Mouse (Mus musculus): ENCODE measurements around the gene Olfr1395. TPM values are rescaled to one million over a fixed set of nuclear protein-coding genes. Genes with fewer than 3 reads are reported as not detected.
"Not testable (repeated sequence)": the region's sequence is repeated elsewhere in the genome, so short reads cannot be mapped to it uniquely, and the experiment has no call there.

The Olfr1395 gene
- polyA plus RNA-seq, 1 experiment, result not detected

DNA sequence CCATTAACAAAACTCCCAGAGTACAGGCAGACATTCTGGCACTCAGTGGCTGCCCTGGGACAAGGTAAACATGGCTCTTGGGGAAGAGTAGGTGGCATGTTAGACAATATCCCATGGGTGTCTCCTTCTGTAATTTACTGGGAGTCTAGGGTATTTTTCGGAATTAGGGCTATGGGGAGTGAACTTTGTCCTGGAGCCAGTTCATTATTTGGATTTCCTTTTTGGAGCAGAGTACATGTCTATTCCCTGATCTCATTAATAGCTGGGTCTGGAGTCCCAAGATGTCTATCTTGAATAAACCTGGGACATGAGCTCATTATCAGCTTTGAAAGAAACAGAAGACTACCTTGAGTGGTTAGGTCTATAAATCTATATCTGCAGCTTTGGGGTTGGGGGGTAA, 12.0 kb downstream of the Olfr1395 start, which contains the start of gene Olfr1394:
TSS of gene Olfr1394 (plus strand) at position 301 of the 400 bp plus-strand sequence.
- TF ChIP-seq CTCF (IDR thresholded peaks at IDR 0.05; ENCODE audit: control insufficient read depth, insufficient read depth, low read length) (no peak), POLR2A (IDR thresholded peaks at IDR 0.05; ENCODE audit: borderline replicate concordance, control insufficient read depth, low read depth, low read length) (no peak)
- WGBS, result 62% methylated on average over 1 of the region's 1 CpGs
- no peak within 1 kb of the TSS for H3K4me3 ChIP-seq (replicated peaks; ENCODE audit: control insufficient read depth, low read depth, low read length)
- no peak within 1 kb of the TSS for H3K27ac ChIP-seq (ENCODE audit: control insufficient read depth, insufficient read depth, low read depth, low read length, poor library complexity)
- H3K4me1 ChIP-seq (ENCODE audit: control insufficient read depth, insufficient read depth, low read length), result peaks cover 1% of the 10 kb centered on the region; the same call in 1 of the 2 replicates

GRCm38 (mm10) chr11:49156821-49157814, 15.0 kb downstream of the Olfr1395 start:
- Histone ChIP-seq H3K4me1 (ENCODE audit: control insufficient read depth, insufficient read depth, low read length) (peaks cover 1% of the 10 kb centered on the region; the same call in 1 of the 2 replicates), H3K27ac (ENCODE audit: control insufficient read depth, insufficient read depth, low read depth, low read length, poor library complexity) (no peak overlapping the region), H3K4me3 (replicated peaks; ENCODE audit: control insufficient read depth, low read depth, low read length) (no peak overlapping the region)
- TF ChIP-seq CTCF (IDR thresholded peaks at IDR 0.05; ENCODE audit: control insufficient read depth, insufficient read depth, low read length) (no peak), POLR2A (IDR thresholded peaks at IDR 0.05; ENCODE audit: borderline replicate concordance, control insufficient read depth, low read depth, low read length) (no peak)
- 56% methylated on average over 2 of the region's 2 CpGs for WGBS

DNA sequence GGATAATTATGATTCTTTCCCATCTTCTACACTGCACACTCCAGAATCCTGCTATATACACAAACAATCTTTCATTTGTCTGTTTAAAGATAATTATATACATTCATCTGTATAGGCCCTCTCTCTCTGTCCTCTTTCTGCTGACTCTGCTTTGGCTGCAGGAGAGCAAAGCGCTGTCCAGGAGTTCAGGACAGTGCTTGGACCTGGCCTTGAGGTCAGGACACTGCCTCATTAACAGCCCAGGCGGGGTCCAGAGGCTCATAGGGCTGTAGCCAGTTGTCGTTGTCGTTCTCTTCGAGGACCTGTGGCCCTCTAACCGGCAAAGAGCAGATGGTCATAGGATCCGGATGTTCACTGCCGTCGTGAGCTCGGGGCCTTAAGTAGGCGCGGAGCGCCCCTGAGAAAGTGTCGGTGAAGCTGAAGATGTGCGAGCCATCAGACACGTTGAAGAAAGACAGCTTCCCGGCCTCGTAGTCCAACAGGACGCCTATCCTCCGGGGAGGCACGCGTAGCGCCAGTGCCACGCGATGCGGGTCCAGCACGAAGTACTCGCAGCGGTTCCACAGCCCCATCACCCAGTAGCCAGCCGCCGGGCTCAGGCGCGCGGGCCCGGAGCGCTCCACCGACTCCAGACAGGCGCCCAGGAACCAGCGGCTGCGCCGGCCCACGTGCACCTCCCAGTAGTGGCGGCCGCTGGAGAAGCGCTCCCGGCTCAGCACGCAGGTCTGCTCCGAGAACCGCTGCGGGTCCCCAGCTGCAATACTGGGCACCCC, 27.0 kb downstream of the Olfr1395 start:
- TF ChIP-seq POLR2A (IDR thresholded peaks at IDR 0.05; ENCODE audit: borderline replicate concordance, control insufficient read depth, low read depth, low read length) (no peak; the same call in 1 of the 2 replicates), CTCF (IDR thresholded peaks at IDR 0.05; ENCODE audit: control insufficient read depth, insufficient read depth, low read length) (no peak)
- WGBS, result 28% methylated on average over 50 of the region's 50 CpGs
- H3K4me1 ChIP-seq (ENCODE audit: control insufficient read depth, insufficient read depth, low read length), result peaks cover 1% of the 10 kb centered on the region; the same call in 1 of the 2 replicates
- H3K27ac ChIP-seq (ENCODE audit: control insufficient read depth, insufficient read depth, low read depth, low read length, poor library complexity), result no peak overlapping the region
- H3K4me3 ChIP-seq (replicated peaks; ENCODE audit: control insufficient read depth, low read depth, low read length), result peak overlapping the region; percentile 63

- TF ChIP-seq CTCF (IDR thresholded peaks at IDR 0.05; ENCODE audit: control insufficient read depth, insufficient read depth, low read length), result no peak
- no peak for TF ChIP-seq POLR2A (IDR thresholded peaks at IDR 0.05; ENCODE audit: borderline replicate concordance, control insufficient read depth, low read depth, low read length)
- peaks cover 6% of the 10 kb centered on the region; the same call in 1 of the 2 replicates for H3K4me1 ChIP-seq (ENCODE audit: control insufficient read depth, insufficient read depth, low read length)
- peak overlapping the region; percentile 56 for H3K27ac ChIP-seq (ENCODE audit: control insufficient read depth, insufficient read depth, low read depth, low read length, poor library complexity)
- H3K4me3 ChIP-seq (replicated peaks; ENCODE audit: control insufficient read depth, low read depth, low read length), result no peak overlapping the region
- WGBS, result 19% methylated on average over 4 of the region's 4 CpGs
These were observed 28.5 kb downstream of the Olfr1395 start for GRCm38 (mm10) chr11:49170576-49170975.

DNA sequence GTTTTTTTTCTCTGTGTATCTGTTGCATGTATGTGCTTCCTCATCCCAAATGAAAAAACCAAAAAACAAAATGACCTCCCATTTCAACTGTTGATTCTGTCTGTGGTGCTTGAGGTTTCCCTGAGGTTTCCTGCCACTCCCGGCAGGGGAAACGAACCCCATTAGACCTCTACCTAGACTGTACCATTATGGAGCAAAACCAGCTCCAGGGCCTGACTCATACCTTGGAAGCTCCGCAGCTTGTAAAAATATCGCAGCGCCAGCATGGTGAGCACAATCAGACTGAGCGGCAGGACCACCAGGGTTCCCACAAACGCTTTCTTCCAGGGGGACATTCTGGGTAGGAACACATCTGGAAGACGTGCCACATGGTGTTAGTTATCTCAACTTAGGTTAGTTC, 33.3 kb downstream of the Olfr1395 start:
- WGBS, result 2% methylated on average over 8 of the region's 8 CpGs
- no peak for TF ChIP-seq POLR2A (IDR thresholded peaks at IDR 0.05; ENCODE audit: borderline replicate concordance, control insufficient read depth, low read depth, low read length)
- no peak for TF ChIP-seq CTCF (IDR thresholded peaks at IDR 0.05; ENCODE audit: control insufficient read depth, insufficient read depth, low read length)

DNA sequence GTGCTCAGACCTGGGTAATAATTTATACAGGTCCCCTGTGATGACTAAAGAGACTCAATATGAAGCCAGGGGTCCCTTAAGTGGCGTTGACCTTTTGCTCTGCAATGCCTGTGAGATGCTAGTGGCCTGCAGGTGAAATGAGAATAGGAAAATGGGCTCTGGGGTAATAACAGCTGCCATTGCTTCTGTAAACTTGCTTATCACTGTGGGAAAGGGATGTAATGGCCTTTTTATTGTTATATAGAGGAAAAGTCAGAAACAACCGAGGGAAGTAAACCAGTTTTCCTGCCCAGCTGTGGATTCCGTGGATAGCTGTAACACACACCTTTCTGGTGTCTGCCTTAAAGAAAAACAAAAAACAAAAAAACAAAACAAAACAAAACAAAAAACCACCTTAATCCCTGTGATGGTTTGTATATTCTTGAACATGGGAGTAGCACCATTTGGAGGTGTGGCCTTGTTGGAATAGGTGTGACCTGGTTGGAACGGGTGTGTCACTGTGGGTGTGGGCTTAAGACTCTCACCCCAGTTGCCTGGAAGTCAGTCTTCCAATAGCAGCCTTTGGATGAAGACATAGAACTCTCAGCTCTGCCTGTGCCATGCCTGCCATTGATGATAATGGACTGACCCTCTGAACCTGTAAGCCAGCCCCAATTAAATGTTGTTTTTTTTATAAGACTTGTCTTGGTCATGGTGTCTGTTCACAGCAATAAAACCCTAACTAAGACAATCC, 34.1 kb downstream of the Olfr1395 start:
- not testable (repeated sequence) for H3K4me1 ChIP-seq (ENCODE audit: control insufficient read depth, insufficient read depth, low read length); H3K4me3 ChIP-seq (replicated peaks; ENCODE audit: control insufficient read depth, low read depth, low read length); H3K27ac ChIP-seq (ENCODE audit: control insufficient read depth, insufficient read depth, low read depth, low read length, poor library complexity)
- WGBS, result 72% methylated on average over 4 of the region's 4 CpGs

More for the DNA sequence above, 33.3 kb downstream of the Olfr1395 start:
- H3K4me1 ChIP-seq (ENCODE audit: control insufficient read depth, insufficient read depth, low read length), result peaks cover 6% of the 10 kb centered on the region; the same call in 1 of the 2 replicates
- H3K27ac ChIP-seq (ENCODE audit: control insufficient read depth, insufficient read depth, low read depth, low read length, poor library complexity), result no peak overlapping the region
- H3K4me3 ChIP-seq (replicated peaks; ENCODE audit: control insufficient read depth, low read depth, low read length), result no peak overlapping the region

- H3K4me1 ChIP-seq (ENCODE audit: control insufficient read depth, insufficient read depth, low read length), result no peaks in the 10 kb centered on the region; the same call in 1 of the 2 replicates
- no peak overlapping the region for H3K27ac ChIP-seq (ENCODE audit: control insufficient read depth, insufficient read depth, low read depth, low read length, poor library complexity)
- no peak overlapping the region for H3K4me3 ChIP-seq (replicated peaks; ENCODE audit: control insufficient read depth, low read depth, low read length)
- 60% methylated on average over 1 of the region's 1 CpGs for WGBS
- TF ChIP-seq CTCF (IDR thresholded peaks at IDR 0.05; ENCODE audit: control insufficient read depth, insufficient read depth, low read length), result no peak
- TF ChIP-seq POLR2A (IDR thresholded peaks at IDR 0.05; ENCODE audit: borderline replicate concordance, control insufficient read depth, low read depth, low read length), result no peak
These were observed 41.1 kb downstream of the Olfr1395 start for GRCm38 (mm10) chr11:49183172-49183571.
